Mouse (Mus musculus): ENCODE measurements at regions not wholly inside any gene's neighbourhood (a gene's known extent, or its start where the extent isn't known, plus 50 kb on each side); places are given as distances from the start of the nearest gene placed in this dataset.

DNA sequence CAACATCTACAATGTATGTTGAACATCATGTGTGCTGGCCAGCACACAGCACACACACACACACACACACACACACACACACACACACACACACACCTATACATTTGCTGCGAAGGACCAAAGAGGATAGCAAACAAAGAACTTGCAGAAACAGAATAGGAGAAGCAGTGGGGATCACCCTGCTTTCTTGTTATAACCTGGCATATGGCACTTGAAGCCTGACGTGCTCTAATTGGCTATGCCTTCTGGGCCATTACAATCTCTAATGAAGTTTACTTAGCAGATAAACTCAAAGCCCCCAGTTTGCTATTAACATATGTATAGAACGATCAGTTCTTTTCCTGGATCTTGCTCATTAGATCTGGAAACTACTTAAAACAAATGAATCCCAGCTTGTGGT is 407.2 kb downstream of the Ipmk start:
- DNase-seq: no peak

DNA sequence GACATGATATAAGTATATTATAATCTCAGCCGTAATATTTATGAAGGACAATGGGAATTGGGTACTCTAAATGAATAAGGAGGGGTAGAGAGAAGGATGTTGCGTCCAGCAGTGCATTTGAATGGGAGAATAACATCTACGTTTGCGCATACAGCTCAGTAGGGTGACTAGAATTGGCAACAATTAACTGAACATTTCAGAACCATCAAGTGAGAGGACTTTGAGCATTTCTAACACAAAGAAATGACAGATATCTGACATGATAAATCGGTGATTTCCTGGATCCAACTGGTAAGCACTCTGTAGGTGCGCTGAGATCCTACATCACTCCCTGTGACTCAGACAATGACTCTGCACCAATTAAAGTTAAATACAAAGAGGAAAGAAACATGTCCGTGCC is 431.3 kb downstream of the Ipmk start:
- no peak for DNase-seq

DNA sequence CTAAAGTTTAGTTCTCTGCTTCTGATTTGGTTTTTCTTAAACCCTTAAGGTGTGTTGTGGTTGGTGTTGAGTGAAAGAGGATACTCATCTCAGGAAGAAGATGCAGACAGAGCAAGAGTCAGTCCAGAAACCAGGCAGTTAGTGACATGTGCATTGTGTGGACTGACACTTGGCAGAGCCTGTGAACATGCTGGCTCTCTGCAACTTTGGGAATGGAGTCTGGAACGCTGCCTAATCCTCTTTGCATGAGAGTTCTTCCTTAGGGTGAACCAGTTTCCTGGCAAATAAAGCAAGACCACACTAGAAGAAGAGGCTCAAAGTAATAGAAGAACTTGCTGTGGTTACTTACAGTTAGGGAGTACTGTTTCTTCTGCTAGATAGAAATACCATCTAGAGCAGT is 441.7 kb downstream of the Ipmk start:
- DNase-seq: no peak

DNA sequence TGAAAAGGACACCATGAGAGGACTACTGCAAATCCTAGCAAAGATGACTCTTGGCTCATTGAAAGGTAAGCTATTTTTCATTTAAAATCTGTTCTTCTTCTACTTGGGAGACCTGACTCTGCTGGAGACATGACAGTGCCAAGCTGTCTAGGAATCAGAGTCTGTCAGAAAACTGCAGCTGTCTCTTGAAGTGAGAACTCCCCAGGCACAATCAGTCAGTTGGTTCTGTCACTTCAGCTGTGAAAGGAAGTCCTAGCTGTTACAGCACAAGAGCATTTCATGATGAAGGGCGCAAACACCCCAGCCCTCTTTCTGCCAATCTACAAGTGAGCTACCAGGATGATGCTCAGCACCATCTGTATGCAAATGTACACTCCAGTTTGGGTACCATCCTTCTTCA is 442.4 kb downstream of the Ipmk start:
- no peak for DNase-seq

DNA sequence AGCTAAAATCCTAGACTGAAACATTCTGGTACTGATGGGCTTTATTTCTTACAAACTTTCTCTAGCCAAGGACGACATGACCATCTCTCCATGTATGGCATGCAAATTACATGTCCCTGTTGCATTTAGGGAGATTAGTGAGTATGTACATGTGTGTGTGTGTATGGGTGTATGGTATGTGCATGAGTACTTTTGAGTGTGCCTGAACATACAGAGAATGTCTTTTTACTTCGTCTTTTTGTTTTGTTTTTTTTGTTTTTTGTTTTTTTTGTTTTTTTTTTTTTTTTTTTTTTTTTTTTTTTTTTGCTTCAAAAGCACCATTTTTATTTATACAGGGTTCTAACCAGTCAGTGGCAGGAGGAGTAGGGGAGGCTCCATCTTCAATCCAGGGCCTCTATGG is 451.1 kb downstream of the Ipmk start:
- DNase-seq: no peak

DNA sequence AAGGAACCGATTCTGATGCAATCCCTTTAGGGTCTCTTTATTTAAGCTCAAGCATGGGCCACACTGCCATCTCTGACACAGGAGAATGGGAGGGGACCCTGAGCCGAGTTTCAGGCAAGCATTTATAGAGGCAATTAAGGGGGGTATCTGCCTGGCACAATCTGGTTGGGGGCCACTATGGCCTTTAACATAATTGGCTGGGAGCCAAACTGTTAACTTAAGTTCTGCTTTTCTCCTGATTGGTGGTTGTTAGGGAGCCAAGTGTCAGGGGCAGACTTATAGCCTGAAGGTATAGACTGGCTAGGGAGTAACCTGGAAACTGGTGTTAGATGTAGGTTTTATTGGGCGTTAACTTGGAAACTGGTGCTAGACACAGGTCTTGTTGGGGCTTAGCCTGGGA is 454.9 kb downstream of the Ipmk start:
- DNase-seq: no peak

DNA sequence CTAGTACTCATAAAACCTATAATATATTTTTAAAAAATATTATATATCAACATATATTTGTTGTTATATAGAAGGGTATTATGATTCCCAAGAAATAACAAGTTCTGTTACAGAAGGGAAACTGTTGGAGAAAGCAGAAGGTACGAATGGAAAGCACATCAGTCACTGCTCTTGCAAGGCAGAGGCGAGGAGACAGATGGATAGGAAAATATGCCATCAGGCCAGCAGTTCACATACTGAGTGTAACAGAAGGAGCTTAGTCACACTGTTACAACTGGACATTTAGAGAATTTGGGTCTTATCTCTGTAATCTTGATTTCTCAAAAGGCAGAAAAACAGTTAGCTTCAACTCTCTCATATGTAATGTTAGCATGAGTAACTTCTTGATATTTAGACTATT is 485.1 kb downstream of the Ipmk start:
- DNase-seq: no peak

DNA sequence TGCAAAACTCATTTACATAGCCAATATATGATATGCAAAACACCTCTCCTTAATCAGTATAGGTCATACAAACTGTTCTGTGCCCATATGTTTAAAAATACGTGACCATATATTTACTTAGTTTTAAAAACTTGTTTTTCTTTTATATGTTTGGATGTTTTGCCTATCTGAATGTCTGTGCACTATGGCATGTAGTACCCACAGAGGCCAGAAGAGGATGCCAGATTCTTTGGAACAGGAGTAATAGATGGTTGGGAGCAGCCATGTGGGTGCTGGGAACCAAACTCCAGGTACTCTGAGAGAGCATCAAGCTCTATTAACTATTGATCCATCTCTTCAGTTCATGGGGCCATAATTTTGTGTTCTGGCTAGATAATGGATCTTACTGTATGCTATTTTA is 487.5 kb downstream of the Ipmk start:
- no peak for DNase-seq

DNA sequence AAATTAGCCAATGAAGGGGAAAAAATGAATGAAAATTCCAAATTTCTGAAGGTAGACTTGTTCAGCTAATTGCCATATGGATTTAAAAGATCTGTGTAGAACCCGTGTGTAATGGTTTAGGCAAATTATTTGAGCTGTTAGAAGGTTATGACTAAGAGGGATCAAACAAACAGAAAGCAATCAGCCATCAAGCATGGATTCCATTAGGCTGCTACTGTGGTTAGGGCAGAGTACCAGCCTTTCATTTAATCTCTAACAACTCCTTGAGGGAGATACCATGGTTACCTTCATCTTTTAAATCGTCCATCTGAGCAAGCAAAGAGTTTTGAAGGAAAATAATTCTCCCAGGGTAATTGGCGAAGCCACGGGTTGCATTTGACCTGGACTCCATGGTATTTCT is 509.5 kb downstream of the Ipmk start:
- DNase-seq: no peak

DNA sequence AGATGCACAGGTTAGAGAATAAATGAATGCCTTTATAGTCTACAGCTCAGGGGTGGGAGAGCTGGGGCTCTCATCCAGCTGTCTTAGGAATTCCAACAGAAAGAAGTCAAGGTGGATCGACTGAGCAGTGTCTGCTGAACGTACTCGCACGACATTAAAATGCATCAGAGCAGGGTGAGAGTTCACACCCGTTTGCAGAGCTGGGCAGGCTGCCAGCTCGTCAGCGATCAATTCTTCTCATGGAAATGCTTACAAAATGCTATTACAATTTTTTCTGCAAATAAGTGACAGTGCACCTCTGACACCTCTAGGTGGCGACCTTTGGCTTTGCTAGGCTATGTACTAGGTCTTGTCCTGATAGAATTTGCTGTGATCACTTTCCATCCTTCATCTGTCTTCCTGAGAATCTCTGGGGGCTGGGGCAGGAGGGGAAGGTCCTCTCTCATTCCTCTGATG is 510.0 kb downstream of the Ipmk start:
- DNase-seq: peak; percentile 67

DNA sequence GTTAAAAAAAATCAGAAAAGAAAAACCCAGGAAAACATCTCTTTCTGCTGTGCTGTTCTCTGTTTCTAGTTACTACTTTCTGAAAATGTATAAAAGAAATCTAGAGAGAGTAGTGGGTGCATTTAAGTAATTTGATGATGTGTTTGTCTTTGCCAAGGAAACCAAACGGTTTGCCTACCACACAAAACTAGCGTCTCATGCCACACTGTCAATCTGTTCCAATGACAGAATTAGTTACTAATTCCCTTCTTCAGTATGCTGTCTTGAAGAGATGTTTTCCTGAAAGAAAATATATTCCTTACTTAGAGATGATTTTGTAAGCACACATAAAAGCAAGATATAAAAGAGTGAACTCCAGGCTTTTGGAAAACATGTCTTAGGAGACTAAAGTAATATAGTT is 546.2 kb downstream of the Ipmk start:
- DNase-seq: no peak

DNA sequence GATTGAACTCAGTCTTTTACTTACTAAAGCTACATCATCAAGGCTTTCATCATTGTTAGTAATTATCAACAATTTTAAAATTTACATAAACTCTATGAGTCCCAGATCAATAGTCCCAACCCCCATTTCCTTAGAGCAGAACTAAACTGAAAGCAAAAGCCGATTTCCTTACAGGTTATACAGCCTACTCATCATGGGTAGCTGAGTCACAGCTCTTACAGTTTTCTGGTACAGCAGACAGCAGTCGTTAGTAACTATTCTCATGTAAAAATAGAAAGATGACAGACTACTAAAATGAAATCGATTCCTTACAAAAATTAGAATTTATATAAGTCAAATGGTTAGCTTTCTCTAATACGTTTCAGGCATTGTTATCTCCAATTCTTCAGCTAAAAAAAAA is 557.5 kb downstream of the Ipmk start:
- DNase-seq: no peak

Measured in right cerebral cortex, postnatal 4 days (tissue).